Mouse (Mus musculus): ENCODE results near the gene Lmnb2.

- TF ChIP-seq CTCF (IDR thresholded peaks at IDR 0.05; ENCODE audit: low read depth, low read length) = no peak
- no peak for TF ChIP-seq GATA1 (IDR thresholded peaks at IDR 0.05; ENCODE audit: borderline replicate concordance, low read length)
- no peak for TF ChIP-seq POLR2AphosphoS5 (IDR thresholded peaks at IDR 0.05; ENCODE audit: insufficient replicate concordance, low read depth, low read length)
- no peak for TF ChIP-seq TAL1 (conservative IDR thresholded peaks at IDR 0.05; ENCODE audit: low read depth, low read length)
- no peak for TF ChIP-seq GATA2 (IDR thresholded peaks at IDR 0.05; ENCODE audit: borderline replicate concordance, low read depth, low read length)
These were observed 62.9 kb downstream of the Lmnb2 start, which contains the start of the genes Lsm7 and Sppl2b for GRCm38 (mm10) chr10:80854913-80855748.

Data from G1E (cell line).